Mouse (Mus musculus): ENCODE measurements at regions not wholly inside any gene's neighbourhood (a gene's known extent, or its start where the extent isn't known, plus 50 kb on each side); places are given as distances from the start of the nearest gene placed in this dataset.

GRCm38 (mm10) chr2:169037519-169037918 lies 82.1 kb upstream of the Zfp64 start:
- Histone ChIP-seq H3K4me1 (ENCODE audit: control insufficient read depth in 1 of 2, insufficient read depth in 2 of 2) (no peaks in the 10 kb centered on the region), H3K9me3 (replicated peaks; ENCODE audit: low read length) (peaks cover 70% of the 10 kb centered on the region), H3K27ac (ENCODE audit: insufficient read depth, low read depth) (no peak overlapping the region), H3K4me2 (ENCODE audit: insufficient read depth, low read depth, poor library complexity, severe bottlenecking) (no peak overlapping the region), H3K36me3 (replicated peaks in 1 of 2; ENCODE audit: control insufficient read depth in 1 of 2, insufficient read depth in 1 of 2, low read length in 1 of 2) (no peaks in the 10 kb centered on the region), H3K9ac (ENCODE audit: insufficient read depth, low read depth) (no peak overlapping the region), H3K4me3 (replicated peaks in 1 of 3; ENCODE audit: low read depth in 2 of 3, low read length in 2 of 3, poor library complexity in 1 of 3) (no peak overlapping the region), H3K27me3 (replicated peaks) (no peaks in the 10 kb centered on the region), H3K79me2 (replicated peaks; ENCODE audit: control insufficient read depth, extremely low read depth, insufficient read depth, poor library complexity, severe bottlenecking) (no peaks in the 10 kb centered on the region)
- no peak for DNase-seq (ENCODE audit: extremely low read depth)
- TF ChIP-seq GABPA (IDR thresholded peaks at IDR 0.05; ENCODE audit: insufficient replicate concordance, low read depth, low read length), result no peak
- TF ChIP-seq ZC3H11A (IDR thresholded peaks at IDR 0.05; ENCODE audit: low read depth, low read length), result no peak
- no peak for TF ChIP-seq EP300 (IDR thresholded peaks at IDR 0.05; ENCODE audit: low read length)
- TF ChIP-seq MYC (IDR thresholded peaks at IDR 0.05; ENCODE audit: low read depth, low read length), result no peak
- TF ChIP-seq JUN (IDR thresholded peaks at IDR 0.05; ENCODE audit: insufficient read depth, low read depth, low read length), result no peak
- TF ChIP-seq MAZ (IDR thresholded peaks at IDR 0.05; ENCODE audit: low read depth, low read length), result no peak
- TF ChIP-seq TCF12 (IDR thresholded peaks at IDR 0.05; ENCODE audit: low read depth, low read length), result no peak
- TF ChIP-seq ETS1 (conservative IDR thresholded peaks at IDR 0.05; ENCODE audit: low read depth, low read length), result no peak
- TF ChIP-seq MEF2A (IDR thresholded peaks at IDR 0.05; ENCODE audit: borderline replicate concordance, low read depth, low read length), result no peak
- TF ChIP-seq USF1 (IDR thresholded peaks at IDR 0.05; ENCODE audit: low read depth, low read length), result no peak
- TF ChIP-seq BHLHE40 (IDR thresholded peaks at IDR 0.05; ENCODE audit: low read depth, low read length), result no peak
- TF ChIP-seq CHD1 (IDR thresholded peaks at IDR 0.05; ENCODE audit: low read depth, low read length), result no peak
- TF ChIP-seq ZNF384 (IDR thresholded peaks at IDR 0.05; ENCODE audit: low read depth, low read length), result no peak
- no peak for TF ChIP-seq IRF4 (IDR thresholded peaks at IDR 0.05; ENCODE audit: low read depth, low read length)
- TF ChIP-seq E2F4 (IDR thresholded peaks at IDR 0.05; ENCODE audit: insufficient replicate concordance, low read depth, low read length), result no peak
- TF ChIP-seq SMC3 (IDR thresholded peaks at IDR 0.05; ENCODE audit: low read depth, low read length), result no peak
- TF ChIP-seq JUND (conservative IDR thresholded peaks at IDR 0.05; ENCODE audit: low read depth, low read length), result no peak
- TF ChIP-seq MXI1 (IDR thresholded peaks at IDR 0.05; ENCODE audit: low read depth, low read length), result no peak
- no peak for TF ChIP-seq NRF1 (IDR thresholded peaks at IDR 0.05; ENCODE audit: low read depth, low read length)
- in situ Hi-C loops (cut with MboI; ENCODE audit: low pct_ligation_motif_present, low pct_unique_long_range_greater_than_20kb, low sequenced_read_pairs) (no loop called here), dilution Hi-C loops (cut with MboI; ENCODE audit: extremely low pct_ligation_motif_present, extremely low pct_unique_long_range_greater_than_20kb, low sequenced_read_pairs) (no loop called here)

- no peak overlapping the region for H3K4me2 ChIP-seq (ENCODE audit: insufficient read depth, low read depth, poor library complexity, severe bottlenecking)
- no peak for TF ChIP-seq SMC3 (IDR thresholded peaks at IDR 0.05; ENCODE audit: low read depth, low read length)
- no peak for TF ChIP-seq HCFC1 (IDR thresholded peaks at IDR 0.05; ENCODE audit: low read depth, low read length)
- TF ChIP-seq NELFE (IDR thresholded peaks at IDR 0.05; ENCODE audit: low read depth, low read length), result no peak
- no peak for TF ChIP-seq MAZ (IDR thresholded peaks at IDR 0.05; ENCODE audit: low read depth, low read length)
- no peak for TF ChIP-seq TCF12 (IDR thresholded peaks at IDR 0.05; ENCODE audit: low read depth, low read length)
- no peak for TF ChIP-seq E2F4 (IDR thresholded peaks at IDR 0.05; ENCODE audit: insufficient replicate concordance, low read depth, low read length)
- no peak for TF ChIP-seq MAX (IDR thresholded peaks at IDR 0.05; ENCODE audit: low read length)
- TF ChIP-seq MXI1 (IDR thresholded peaks at IDR 0.05; ENCODE audit: low read depth, low read length), result no peak
- no peak for TF ChIP-seq USF2 (conservative IDR thresholded peaks at IDR 0.05; ENCODE audit: low read depth, low read length)
- no peak for TF ChIP-seq ZMIZ1 (IDR thresholded peaks at IDR 0.05; ENCODE audit: low read depth, low read length)
- in situ Hi-C loops (cut with MboI; ENCODE audit: low pct_ligation_motif_present, low pct_unique_long_range_greater_than_20kb, low sequenced_read_pairs) (no loop called here), dilution Hi-C loops (cut with MboI; ENCODE audit: extremely low pct_ligation_motif_present, extremely low pct_unique_long_range_greater_than_20kb, low sequenced_read_pairs) (no loop called here)
- no peaks in the 10 kb centered on the region for H3K36me3 ChIP-seq (replicated peaks in 1 of 2; ENCODE audit: control insufficient read depth in 1 of 2, insufficient read depth in 1 of 2, low read length in 1 of 2)
- no peak overlapping the region for H3K4me3 ChIP-seq (replicated peaks in 1 of 3; ENCODE audit: low read depth in 2 of 3, low read length in 2 of 3, poor library complexity in 1 of 3)
- peaks cover 68% of the 10 kb centered on the region for H3K9me3 ChIP-seq (replicated peaks; ENCODE audit: low read length)
- H3K9ac ChIP-seq (ENCODE audit: insufficient read depth, low read depth), result no peak overlapping the region
- no peaks in the 10 kb centered on the region for H3K79me2 ChIP-seq (replicated peaks; ENCODE audit: control insufficient read depth, extremely low read depth, insufficient read depth, poor library complexity, severe bottlenecking)
- no peak for DNase-seq (ENCODE audit: extremely low read depth)
- no peaks in the 10 kb centered on the region for H3K27me3 ChIP-seq (replicated peaks)
- no peaks in the 10 kb centered on the region for H3K4me1 ChIP-seq (ENCODE audit: control insufficient read depth in 1 of 2, insufficient read depth in 2 of 2)
- H3K27ac ChIP-seq (ENCODE audit: insufficient read depth, low read depth), result no peak overlapping the region
These were observed 79.9 kb upstream of the Zfp64 start for GRCm38 (mm10) chr2:169035315-169035714.

Measured in CH12.LX (cell line).